Mouse (Mus musculus): ENCODE measurements around the gene Slc22a13.

The Slc22a13 gene

GRCm38 (mm10) chr9:119208998-119209397, at the start of gene Slc22a13:
TSS of gene Slc22a13 (minus strand) at chr9:119209098.
- no peak for DNase-seq

DNA sequence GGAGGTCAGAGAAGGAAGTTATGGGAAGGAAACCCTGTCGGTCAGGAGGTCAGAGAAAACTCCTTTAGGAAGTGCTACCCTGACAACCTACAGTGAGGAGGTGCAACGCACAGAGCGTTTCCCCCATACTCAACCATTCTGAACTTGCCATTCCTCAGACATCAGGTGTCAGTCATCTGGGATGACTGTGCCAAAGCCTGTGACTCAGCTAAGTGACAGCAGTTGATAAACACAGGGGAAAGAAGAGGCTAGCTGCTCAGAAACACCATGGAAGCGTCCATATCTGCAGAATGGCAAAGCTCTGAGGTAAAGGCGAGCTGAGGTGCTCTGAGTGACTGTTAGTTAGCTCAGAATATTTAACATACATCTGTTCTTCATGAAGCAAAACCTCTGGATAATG, 49.2 kb upstream of the Slc22a13 start:
- DNase-seq: no peak

DNA sequence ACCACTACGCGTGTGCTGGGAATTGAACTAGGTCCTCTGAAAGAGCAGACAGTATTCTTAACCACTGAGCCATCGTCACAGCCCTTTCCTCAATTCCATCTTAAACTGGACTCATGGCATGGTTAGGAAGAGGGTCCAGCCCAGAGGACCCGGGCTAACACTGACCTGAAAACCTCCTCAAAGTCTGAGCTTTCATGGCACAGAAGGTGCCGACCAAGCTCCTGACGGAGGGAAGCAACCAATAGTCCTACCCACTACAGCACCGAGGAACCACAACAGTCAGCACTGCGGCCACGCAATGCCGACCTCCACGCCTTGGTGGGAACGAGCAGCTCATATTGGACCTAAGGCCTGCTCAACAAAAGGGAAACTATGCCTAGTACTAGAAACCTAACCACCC, 47.3 kb upstream of the Slc22a13 start:
- DNase-seq: no peak

DNA sequence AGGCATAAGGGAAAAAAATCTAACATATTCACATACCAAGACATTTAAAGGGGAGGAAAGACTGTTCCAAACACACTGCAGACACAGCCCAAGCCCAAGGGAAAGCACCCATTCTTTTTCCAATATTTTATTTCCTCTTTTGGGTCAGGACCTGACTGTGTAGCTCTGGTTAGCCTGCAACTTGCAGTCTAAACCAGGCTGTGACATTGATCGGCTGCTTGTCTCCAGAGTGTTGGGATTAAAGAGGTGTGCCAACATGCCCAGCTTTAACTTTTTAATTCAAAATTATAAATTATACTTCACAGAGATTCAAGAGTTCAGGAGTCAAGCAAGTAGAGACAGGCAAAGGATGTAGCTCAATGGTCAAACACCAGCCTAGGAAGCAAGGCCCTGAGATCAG, 46.2 kb upstream of the Slc22a13 start:
- no peak for DNase-seq

GRCm38 (mm10) chr9:119254187-119254586, 45.3 kb upstream of the Slc22a13 start:
- no peak for DNase-seq

DNA sequence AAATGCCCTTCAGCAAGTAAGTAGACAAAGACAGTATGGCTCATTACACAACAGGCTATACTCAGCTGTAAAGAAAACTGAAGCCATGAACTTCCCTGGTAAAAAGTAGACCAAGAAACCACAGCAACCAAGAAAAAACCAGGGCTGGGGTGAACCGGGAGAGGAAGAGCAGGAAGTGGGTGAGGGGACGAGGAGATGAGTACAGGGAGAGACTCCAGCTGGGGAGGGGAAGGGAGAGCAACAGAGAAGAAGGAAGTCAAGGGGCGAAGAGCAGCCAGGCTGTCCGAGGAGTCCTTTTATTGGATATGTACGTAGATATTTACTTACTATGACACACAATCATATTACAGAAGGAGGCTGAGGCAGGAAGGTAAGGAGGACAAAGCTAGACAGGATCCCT, 39.1 kb upstream of the Slc22a13 start:
- DNase-seq: no peak

- peak; percentile 88 for DNase-seq
Observed at GRCm38 (mm10) chr9:119246826-119247225, 37.9 kb upstream of the Slc22a13 start.

- DNase-seq: peak; percentile 52
Observed at GRCm38 (mm10) chr9:119243981-119244380, 35.1 kb upstream of the Slc22a13 start.

DNA sequence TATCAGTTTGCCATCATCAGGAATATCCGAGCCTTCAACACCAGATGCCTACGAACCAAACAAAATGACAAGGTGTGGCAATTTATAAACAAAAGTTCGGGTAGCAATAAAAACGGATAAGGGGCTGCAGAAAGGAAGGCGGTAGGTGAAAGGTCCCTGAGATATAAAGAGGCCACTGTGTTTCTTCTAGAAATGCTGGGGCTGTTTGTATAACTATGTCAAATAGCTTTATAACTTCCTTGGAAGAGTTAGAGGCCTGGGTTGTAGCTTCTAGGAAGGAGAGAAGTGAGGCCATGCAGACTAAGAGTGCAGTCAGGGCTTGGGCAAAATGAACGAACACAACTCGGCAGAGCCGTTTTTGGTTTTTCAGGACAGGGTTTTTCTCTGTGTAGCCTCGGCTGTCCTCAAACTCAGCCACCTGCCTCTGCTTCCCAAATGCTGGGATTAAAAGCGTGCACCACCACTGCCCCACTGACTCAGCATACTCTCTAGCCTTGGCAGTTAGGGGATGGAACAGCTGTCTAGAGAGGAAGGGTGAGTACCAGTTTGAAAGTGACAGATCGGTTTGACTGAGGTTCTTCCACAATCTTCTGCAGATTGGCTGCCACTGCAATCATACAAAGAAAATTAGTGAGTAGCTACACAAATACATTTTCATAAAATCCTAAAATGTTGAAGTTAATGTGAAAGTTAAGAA, 32.4 kb upstream of the Slc22a13 start:
- DNase-seq: no peak

DNA sequence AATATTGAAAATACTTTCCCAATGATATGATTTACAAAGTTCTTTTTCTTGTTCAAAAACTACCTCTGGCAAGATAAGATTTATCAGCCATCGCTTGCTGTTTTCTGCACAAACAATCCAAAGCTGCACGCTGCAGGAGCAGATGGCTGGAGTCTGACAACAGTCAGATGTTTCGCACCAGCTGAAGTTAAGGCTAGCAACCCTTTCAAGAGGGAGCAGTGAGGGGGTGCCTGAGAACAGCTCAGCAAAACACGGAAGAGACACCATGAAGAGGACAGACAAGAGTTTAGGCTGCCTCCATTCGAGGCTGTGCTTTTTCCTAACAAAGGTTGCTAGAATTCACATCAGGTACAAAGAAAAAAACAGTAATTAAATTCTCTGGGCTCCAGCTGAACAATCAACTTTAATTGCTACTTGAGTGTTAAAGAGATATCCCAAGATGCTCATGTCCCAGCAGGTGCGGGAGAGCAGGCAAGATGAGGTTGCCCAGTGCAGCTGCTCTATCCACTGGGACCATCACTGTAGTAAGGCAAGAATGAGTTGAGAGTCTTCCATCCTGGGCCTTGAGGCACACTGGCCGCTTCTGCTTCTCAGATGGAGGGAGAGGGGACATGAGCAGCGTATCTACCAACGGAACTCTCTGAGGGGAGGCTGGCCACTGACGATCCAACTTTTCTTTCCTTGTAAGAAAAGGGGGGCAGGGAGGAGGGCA, 31.5 kb upstream of the Slc22a13 start:
- DNase-seq: no peak

DNA sequence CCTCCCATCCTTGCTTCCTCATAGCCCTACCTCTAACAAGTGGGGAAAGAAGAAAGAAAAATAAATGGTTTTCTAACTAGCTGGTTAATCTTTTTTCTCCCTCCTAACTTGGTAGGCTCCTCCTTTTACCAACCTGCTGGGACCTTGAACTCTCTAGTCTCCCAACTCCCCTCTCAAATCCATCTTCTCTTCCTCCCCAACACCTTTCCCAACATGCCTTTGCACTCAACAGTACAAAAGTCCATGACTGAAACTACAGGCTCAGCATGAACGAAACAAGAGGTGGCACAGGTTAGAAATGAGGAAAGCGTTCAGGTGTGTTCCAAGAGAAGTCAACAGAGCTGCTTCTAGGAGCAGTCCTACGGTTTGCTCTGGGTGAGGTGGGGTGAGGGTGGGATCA, 30.4 kb upstream of the Slc22a13 start:
- peak; percentile 68 for DNase-seq

DNA sequence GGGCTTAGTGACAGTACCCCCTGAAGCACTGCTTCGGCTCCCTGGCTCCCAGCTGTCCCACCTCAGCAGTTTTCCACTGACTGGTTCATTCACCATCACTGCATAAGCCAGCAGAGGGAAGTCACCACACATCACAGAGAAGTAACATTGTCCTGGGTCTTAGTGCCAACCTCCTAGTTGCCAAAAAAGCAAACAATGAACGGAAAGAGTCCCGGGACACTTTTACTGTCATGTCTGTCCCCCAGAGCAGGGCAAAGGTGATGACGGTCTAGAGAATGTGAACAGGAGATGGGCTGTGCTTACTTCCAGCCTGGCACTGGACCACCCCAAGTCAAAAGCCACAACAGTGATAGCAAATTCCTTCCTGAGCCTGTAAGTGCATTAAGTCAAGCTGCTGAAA, 29.9 kb upstream of the Slc22a13 start:
- no peak for DNase-seq

GRCm38 (mm10) chr9:119231552-119231951, 22.7 kb upstream of the Slc22a13 start:
- DNase-seq: no peak

GRCm38 (mm10) chr9:119230829-119231228, 21.9 kb upstream of the Slc22a13 start:
- no peak for DNase-seq

DNA sequence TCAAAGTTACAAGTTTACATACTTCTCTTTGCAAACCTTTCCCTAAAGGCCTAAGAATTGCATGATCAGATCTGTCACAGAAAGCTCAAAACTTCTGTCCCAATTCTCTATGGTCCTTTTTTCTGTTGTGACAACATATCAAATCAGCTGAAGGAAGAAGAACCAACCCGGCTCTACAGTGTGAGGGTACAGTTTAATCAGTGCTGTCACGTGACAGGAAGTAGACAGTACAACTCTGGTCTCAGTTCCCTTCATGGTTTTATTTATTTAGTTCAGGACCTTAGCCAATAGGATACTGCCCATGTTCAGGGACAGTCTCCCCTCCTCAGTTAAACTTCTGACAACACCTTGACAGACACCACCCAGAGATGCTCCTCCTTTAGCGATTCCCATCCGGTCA, 11.4 kb upstream of the Slc22a13 start:
- no peak for DNase-seq

GRCm38 (mm10) chr9:119219667-119220066, 10.8 kb upstream of the Slc22a13 start:
- no peak for DNase-seq

- DNase-seq: peak; percentile 79
Observed at GRCm38 (mm10) chr9:119215341-119215740, 6.4 kb upstream of the Slc22a13 start.

DNA sequence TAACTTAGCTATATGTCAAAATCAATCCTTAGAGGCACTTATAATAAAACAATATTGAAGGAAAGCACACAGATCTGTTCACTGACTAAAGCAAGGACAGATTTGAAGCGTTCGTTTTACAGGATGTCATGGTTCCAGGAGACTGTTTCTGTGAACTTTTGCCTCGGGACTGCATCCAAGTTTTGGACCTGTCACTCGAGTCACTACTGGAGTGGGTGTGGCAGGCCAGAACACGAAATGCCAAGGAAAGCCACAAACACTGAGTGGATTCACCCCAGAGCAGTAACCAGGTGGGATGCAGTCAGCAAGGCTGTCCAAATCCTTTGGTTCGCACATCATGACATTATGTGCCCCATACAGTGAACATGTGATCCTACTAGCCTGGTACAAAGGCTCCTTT, 5.7 kb upstream of the Slc22a13 start:
- peak; percentile 45 for DNase-seq

GRCm38 (mm10) chr9:119212996-119213395, 4.1 kb upstream of the Slc22a13 start:
- DNase-seq: no peak

GRCm38 (mm10) chr9:119207113-119207512, 1.8 kb downstream of the Slc22a13 start:
- peak; percentile 78 for DNase-seq

DNA sequence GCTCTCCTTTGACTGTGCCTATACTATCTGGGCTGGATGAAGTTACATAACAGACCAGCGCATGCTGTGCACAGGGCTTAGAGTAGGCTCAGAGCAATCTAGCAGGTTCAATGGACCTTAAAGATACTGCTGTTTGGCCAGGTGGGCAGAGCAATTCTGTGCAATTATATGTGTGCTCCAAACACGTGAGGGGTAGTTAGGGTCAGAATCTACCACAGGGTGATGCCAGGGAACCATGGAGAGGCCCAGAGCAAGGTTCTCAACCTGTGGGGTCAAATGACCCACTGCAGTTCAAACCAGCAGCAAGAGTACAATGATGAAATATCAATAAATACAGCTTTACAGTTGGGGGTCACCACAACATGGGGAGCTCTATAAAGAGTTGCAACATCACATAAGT, 2.2 kb downstream of the Slc22a13 start:
- DNase-seq: peak; percentile 75

DNA sequence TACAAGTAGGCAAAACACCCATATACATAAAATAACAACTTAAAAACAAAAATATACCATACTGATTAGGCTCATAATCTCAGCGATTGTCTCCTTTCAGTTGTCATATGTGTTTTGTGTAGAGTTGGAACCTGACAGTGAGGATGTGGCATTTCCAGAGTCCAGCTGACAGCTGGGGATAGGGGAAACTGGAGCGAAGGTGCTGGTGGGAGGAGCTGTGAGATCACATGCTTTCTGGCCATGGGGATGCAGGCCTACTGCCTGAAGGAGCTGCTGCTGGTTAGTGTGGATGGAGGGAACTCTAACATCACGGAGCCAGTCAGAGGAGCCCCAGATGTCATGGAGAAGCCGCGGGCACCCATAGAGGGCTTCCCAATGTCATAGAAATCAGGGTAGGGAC, 3.1 kb downstream of the Slc22a13 start:
- peak; percentile 40 for DNase-seq

DNA sequence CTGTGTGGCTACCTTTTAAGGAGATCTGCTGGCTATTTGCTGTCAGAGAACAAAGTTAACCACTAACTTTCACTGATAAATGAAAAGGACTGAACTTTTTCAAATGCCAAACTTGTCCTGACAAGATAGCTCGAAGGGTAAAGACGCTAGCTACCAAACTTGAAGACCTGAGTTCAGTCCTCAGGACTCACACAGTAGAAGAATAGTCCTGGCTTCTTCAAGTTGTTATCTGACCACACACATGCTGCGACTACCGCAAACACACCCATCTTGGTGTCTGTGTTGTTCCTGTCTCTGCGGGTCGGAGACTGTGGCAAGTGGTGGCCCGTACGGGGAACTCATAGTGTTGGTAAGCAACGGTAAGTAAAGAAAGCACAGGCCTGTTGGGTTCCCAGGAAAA, 5.3 kb downstream of the Slc22a13 start:
- no peak for DNase-seq

DNA sequence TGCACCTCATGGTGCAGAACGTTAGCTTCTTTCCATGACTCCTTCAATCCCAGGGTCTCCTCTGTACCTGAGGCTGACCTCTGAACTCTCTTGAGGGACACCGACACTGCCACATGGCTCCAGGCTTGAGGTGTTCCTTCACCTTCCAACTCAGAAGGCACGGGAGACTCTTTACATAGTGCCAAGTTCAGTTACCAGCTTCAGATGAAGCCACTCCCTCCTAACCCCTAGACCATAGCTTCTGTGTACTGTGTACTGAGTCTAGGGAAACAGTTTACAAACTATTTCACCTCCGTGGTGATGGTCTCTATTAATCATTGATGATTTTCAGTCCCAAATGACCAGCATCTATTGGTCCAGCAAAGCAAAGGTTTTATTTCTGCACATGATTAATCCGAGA, 7.2 kb downstream of the Slc22a13 start:
- DNase-seq: peak; percentile 54

Measured in kidney, adult 11 months (tissue).